Mouse (Mus musculus): ENCODE measurements around the gene Tedc1.
"Not testable (repeated sequence)": the region's sequence is repeated elsewhere in the genome, so short reads cannot be mapped to it uniquely, and the experiment has no call there.

Gene Tedc1

GRCm38 (mm10) chr12:113154747-113155075 lies 1.5 kb upstream of the Tedc1 start:
- no peak for DNase-seq (ENCODE audit: low spot score)

- no peak for DNase-seq (ENCODE audit: low spot score)
Measured at GRCm38 (mm10) chr12:113155076-113155771, 997 bp upstream of the Tedc1 start.

GRCm38 (mm10) chr12:113156540-113156929 lies 314 bp downstream of the Tedc1 start:
- DNase-seq (ENCODE audit: low spot score), result no peak

- no peak for DNase-seq (ENCODE audit: low spot score)
Measured at GRCm38 (mm10) chr12:113157002-113157401, 781 bp downstream of the Tedc1 start.

- no peak for DNase-seq (ENCODE audit: low spot score)
Measured at GRCm38 (mm10) chr12:113157521-113157920, 1.3 kb downstream of the Tedc1 start.

GRCm38 (mm10) chr12:113157971-113158370 lies 1.8 kb downstream of the Tedc1 start:
- no peak for DNase-seq (ENCODE audit: low spot score)

GRCm38 (mm10) chr12:113163561-113164006 lies 7.4 kb downstream of the Tedc1 start:
- DNase-seq (ENCODE audit: low spot score), result no peak

GRCm38 (mm10) chr12:113168031-113168536 lies 11.9 kb downstream of the Tedc1 start:
- no peak for DNase-seq (ENCODE audit: low spot score)

- no peak for DNase-seq (ENCODE audit: low spot score)
Measured at GRCm38 (mm10) chr12:113176960-113177725, 20.9 kb downstream of the Tedc1 start.

GRCm38 (mm10) chr12:113181020-113181419 lies 24.8 kb downstream of the Tedc1 start:
- no peak for DNase-seq (ENCODE audit: low spot score)

- DNase-seq (ENCODE audit: low spot score), result no peak
Measured at GRCm38 (mm10) chr12:113184945-113185344, 28.7 kb downstream of the Tedc1 start.

- no peak for DNase-seq (ENCODE audit: low spot score)
Measured at GRCm38 (mm10) chr12:113185442-113186291, 29.4 kb downstream of the Tedc1 start, which contains the start of gene Tmem121. Gene Tmem121, plus strand, starts transcription at chr12:113185930.

GRCm38 (mm10) chr12:113186326-113187010 lies 30.2 kb downstream of the Tedc1 start:
- no peak for DNase-seq (ENCODE audit: low spot score)

GRCm38 (mm10) chr12:113187011-113187375 lies 30.8 kb downstream of the Tedc1 start:
- DNase-seq (ENCODE audit: low spot score), result no peak

- DNase-seq (ENCODE audit: low spot score), result no peak
Measured at GRCm38 (mm10) chr12:113187584-113188295, 31.5 kb downstream of the Tedc1 start.

- DNase-seq (ENCODE audit: low spot score), result no peak
Measured at GRCm38 (mm10) chr12:113188349-113189055, 32.3 kb downstream of the Tedc1 start.

GRCm38 (mm10) chr12:113193423-113193822 lies 37.2 kb downstream of the Tedc1 start:
- DNase-seq (ENCODE audit: low spot score), result no peak

GRCm38 (mm10) chr12:113199132-113199531 lies 42.9 kb downstream of the Tedc1 start:
- not testable (repeated sequence) for DNase-seq (ENCODE audit: low spot score)

- DNase-seq (ENCODE audit: low spot score), result peak; percentile 82
Measured at GRCm38 (mm10) chr12:113201301-113201700, 45.1 kb downstream of the Tedc1 start.

GRCm38 (mm10) chr12:113202008-113202407 lies 45.8 kb downstream of the Tedc1 start:
- DNase-seq (ENCODE audit: low spot score), result no peak

Data from adipocyte (in vitro differentiated cells).